Mouse (Mus musculus) telencephalon, adult 2 months (tissue): ENCODE measurements around the gene Cnga4.
"Not testable (repeated sequence)": the region's sequence is repeated elsewhere in the genome, so short reads cannot be mapped to it uniquely, and the experiment has no call there.

ENCODE experiments used
- DNase-seq: peaks from one replicate; pipeline ENCODE4 v3.0.0-alpha.2; 2011; ENCODE audit warnings: low read depth, low spot score

Gene Cnga4

GRCm38 (mm10) chr7:105414385-105414784 is 10.0 kb downstream of the Cnga4 start:
- no peak for DNase-seq

GRCm38 (mm10) chr7:105416529-105416928 is 12.2 kb downstream of the Cnga4 start:
- no peak for DNase-seq

- no peak for DNase-seq
Measured at GRCm38 (mm10) chr7:105418106-105418505, 13.7 kb downstream of the Cnga4 start.

- DNase-seq: no peak
Measured at GRCm38 (mm10) chr7:105420903-105421302, 16.5 kb downstream of the Cnga4 start.

- no peak for DNase-seq
Measured at GRCm38 (mm10) chr7:105424368-105424767, 20.0 kb downstream of the Cnga4 start.

- DNase-seq: no peak
Measured at GRCm38 (mm10) chr7:105425424-105426043, 21.2 kb downstream of the Cnga4 start, which contains the start of gene Cckbr. Cckbr (plus strand) TSS chr7:105425731.

- DNase-seq: no peak
Measured at GRCm38 (mm10) chr7:105426051-105426450, 21.7 kb downstream of the Cnga4 start.

GRCm38 (mm10) chr7:105432058-105432457 is 27.7 kb downstream of the Cnga4 start:
- DNase-seq: no peak

DNA sequence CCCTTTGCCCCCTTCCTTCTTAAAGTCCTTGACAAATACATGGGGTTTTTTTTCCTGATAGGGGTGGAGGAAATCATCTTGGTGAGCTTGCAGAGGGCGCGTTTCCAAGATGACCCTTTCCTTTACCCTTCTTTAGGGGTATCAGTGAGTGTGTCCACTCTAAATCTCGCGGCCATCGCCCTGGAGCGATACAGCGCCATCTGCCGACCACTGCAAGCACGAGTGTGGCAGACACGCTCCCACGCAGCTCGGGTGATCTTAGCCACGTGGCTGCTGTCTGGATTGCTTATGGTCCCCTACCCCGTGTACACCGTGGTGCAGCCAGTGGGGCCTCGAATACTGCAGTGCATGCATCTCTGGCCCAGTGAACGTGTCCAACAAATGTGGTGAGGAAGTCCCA is 29.5 kb downstream of the Cnga4 start:
- no peak for DNase-seq

GRCm38 (mm10) chr7:105434798-105435197 is 30.4 kb downstream of the Cnga4 start:
- DNase-seq: no peak

DNA sequence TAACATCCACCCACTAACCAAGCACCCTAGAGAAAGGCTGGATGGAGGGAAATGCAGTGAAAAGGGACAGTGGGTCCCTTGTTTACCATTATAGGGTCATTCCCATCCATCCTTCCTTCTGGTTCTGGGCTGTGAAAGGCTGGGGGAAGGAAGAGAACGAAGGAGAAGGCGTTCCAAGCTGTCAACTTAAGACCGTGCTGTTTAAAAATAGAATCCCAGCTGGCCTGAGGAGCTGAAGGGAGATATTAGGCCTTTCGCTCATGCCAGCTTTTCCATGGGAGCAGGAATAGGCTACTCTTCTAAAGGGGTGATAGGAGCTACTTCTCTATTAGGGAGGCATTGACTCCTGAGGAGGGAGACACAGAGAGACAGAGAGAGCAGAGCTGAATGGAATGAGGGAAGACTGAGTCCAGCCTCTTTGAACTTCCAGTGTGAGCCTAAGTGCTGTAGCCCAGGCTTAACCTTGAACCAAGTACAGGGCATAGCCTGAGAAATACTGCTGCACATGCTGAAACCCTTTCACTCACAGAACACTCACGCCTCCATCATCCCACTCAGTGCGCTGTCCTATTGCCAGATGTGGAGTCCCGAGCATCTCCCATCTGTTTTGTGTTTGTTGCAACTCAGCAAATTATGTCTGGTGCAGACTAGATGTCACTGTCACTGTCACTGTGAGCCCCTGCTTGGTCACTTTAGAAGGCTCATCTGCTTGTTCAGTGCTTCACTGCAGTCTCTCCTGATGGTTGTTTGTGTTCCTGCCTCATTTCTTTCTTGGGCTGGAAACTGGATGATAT is 33.8 kb downstream of the Cnga4 start:
- DNase-seq: peak; percentile 80

DNA sequence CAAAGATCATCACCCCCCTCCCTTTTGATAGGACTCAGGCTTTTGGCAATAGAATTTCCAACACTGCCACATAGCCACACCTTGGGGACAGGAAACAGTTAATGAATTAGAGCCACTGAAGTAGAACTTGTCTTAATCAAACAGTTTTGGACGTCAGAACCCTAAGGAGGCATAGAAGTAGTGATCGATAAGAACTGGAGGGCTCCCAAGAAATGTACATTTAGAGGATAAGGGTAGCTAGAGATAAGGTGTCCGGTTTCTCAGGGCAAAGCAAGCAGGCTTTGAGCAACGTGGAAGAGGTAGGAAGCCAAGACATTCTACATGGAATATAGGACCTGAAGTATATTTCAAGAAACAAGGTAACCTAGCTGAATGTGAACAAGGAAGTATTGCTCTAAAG is 37.1 kb downstream of the Cnga4 start:
- no peak for DNase-seq

DNA sequence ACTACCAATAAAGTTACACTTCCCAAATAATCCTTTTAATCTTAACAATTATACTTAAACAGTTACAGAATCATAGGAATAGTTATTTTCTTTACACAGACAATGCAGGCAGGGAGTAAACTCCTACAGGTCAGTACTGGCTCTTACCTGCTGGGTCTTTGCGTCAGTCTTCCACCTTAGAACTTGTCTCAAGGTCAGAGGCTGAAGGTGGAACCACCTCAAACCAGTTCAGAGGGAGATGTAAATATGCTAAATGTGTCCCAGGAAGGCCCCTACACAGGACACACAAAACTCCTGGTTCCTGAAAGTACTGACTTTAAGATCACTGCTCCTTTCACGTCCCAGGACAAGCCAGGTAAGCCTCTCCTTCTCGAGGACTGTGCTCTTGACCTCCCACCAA is 40.7 kb downstream of the Cnga4 start:
- DNase-seq: no peak

GRCm38 (mm10) chr7:105453345-105453744 is 49.0 kb downstream of the Cnga4 start:
- not testable (repeated sequence) for DNase-seq
